Mouse (Mus musculus): Measurements from ENCODE around the gene Wdfy3.

- TF ChIP-seq CTCF (IDR thresholded peaks at IDR 0.05; ENCODE audit: extremely low read depth, insufficient read depth, low read length) (no peak), POLR2A (IDR thresholded peaks at IDR 0.05; ENCODE audit: extremely low read depth, insufficient read depth, low read length) (no peak)
Measured at GRCm38 (mm10) chr5:102110031-102110430, 40.3 kb upstream of the Wdfy3 start.
